Mouse (Mus musculus) heart, postnatal 0 days (tissue): ENCODE data around the gene Zswim7. TPM values are rescaled to one million over a fixed set of nuclear protein-coding genes. Genes with fewer than 3 reads are reported as not detected.
"Not testable (repeated sequence)": the region's sequence is repeated elsewhere in the genome, so short reads cannot be mapped to it uniquely, and the experiment has no call there.

Experiments
- ATAC-seq: fragments of 200-750 bp; cut with Nextera tagmentation; 2 replicates; pipeline ENCODE4 v1.8.0; 2017; ENCODE audit warnings: low read depth, moderate number of reproducible peaks, moderate library complexity; ENCODE audit not compliant: insufficient read depth
- DNase-seq: peaks from one replicate; pipeline ENCODE4 v3.0.0-alpha.2; 2016; ENCODE audit warnings: low spot score
- H3K27ac ChIP-seq: fragments of 300-500 bp; sonication (generic); 2 replicates; pipeline ENCODE4 v1.5.1; 2014; ENCODE audit warnings: low read depth, mild to moderate bottlenecking
- H3K27me3 ChIP-seq: fragments of 300-500 bp; sonication (generic); 2 replicates; pipeline ENCODE4 v1.6.1; 2014; ENCODE audit warnings: low read length, mixed read lengths; ENCODE audit not compliant: control insufficient read depth, insufficient read depth
- H3K36me3 ChIP-seq: fragments of 300-500 bp; sonication (generic); replicated peaks from 2 replicates; pipeline ENCODE4 v1.6.1; 2014; ENCODE audit warnings: low read length, mixed read lengths; ENCODE audit not compliant: control insufficient read depth, insufficient read depth
- H3K4me1 ChIP-seq: fragments of 300-500 bp; sonication (generic); 2 replicates; pipeline ENCODE4 v1.6.1; 2014; ENCODE audit warnings: antibody characterized with exemption; ENCODE audit not compliant: control insufficient read depth, insufficient read depth
- H3K4me2 ChIP-seq: fragments of 300-500 bp; sonication (generic); 2 replicates; pipeline ENCODE4 v1.6.1; 2014; ENCODE audit warnings: low read depth, mild to moderate bottlenecking, low read length, moderate library complexity
- H3K4me3 ChIP-seq: fragments of 300-500 bp; sonication (generic); 2 replicates; pipeline ENCODE4 v1.5.1; 2014; ENCODE audit warnings: low read depth, low read length
- H3K9ac ChIP-seq: fragments of 300-500 bp; sonication (generic); replicated peaks from 2 replicates; pipeline ENCODE4 v1.6.1; 2014; ENCODE audit warnings: low read depth, low read length, mixed read lengths
- H3K9me3 ChIP-seq: fragments of 300-500 bp; sonication (generic); replicated peaks from 2 replicates; pipeline ENCODE4 v1.6.1; 2016; ENCODE audit warnings: low read length; ENCODE audit not compliant: control insufficient read depth
- CTCF ChIP-seq: IDR thresholded peaks from 2 replicates; pipeline ENCODE4 v1.5.1; 2016; ENCODE audit warnings: antibody characterized with exemption, control low read depth, low read depth
- EP300 ChIP-seq: IDR thresholded peaks from 2 replicates; pipeline ENCODE4 v1.6.1; 2016; ENCODE audit warnings: antibody characterized with exemption, low read depth
- WGBS: fragments of 180-500 bp; shearing (Covaris S2); extraction: QIAGEN DNeasy Blood & Tissue Kit; methylation state at CpG from one replicate; pipeline ENCODE4 v1.1.7; 2014; 5-methylcytosine and 5-hydroxymethylcytosine counted together
- polyA plus RNA-seq: library from polyadenylated mRNA; unstranded; fragments of >200 nt; fragmentation: Nextera tagmentation; extraction: Ambion mirVana; gene quantifications from 2 replicates; pipeline ENCODE4 v1.2.1, GENCODE M21; 2015
- total RNA-seq: library from RNA; depleted of rRNA; stranded (reverse); fragments of >200 nt; gene quantifications from 2 replicates; pipeline ENCODE4 v1.2.3, GENCODE M21; 2014; ENCODE audit warnings: low replicate concordance

Gene Zswim7
- total and polyA plus RNA-seq, 2 experiments from 2014 or later = 39.0 to 43.3 TPM

- no peak overlapping the region for H3K4me3 ChIP-seq
- H3K9me3 ChIP-seq = no peaks in the 10 kb centered on the region
- DNase-seq = no peak
- H3K9ac ChIP-seq = no peak overlapping the region
- no peak overlapping the region for H3K4me2 ChIP-seq
- H3K4me1 ChIP-seq = no peaks in the 10 kb centered on the region
- no peak for ATAC-seq
- H3K27me3 ChIP-seq = no peaks in the 10 kb centered on the region
- WGBS = 93% methylated on average over 2 of the region's 2 CpGs
- H3K27ac ChIP-seq = no peak overlapping the region
- TF ChIP-seq EP300 = no peak
- TF ChIP-seq CTCF = no peak
- H3K36me3 ChIP-seq = peaks cover 44% of the 10 kb centered on the region
These were observed 28.1 kb upstream of the Zswim7 start for GRCm38 (mm10) chr11:62309296-62309695.

GRCm38 (mm10) chr11:62305866-62306265 lies 24.7 kb upstream of the Zswim7 start:
- DNase-seq = no peak
- Histone ChIP-seq H3K4me2 (no peak overlapping the region), H3K4me1 (no peaks in the 10 kb centered on the region), H3K27ac (no peak overlapping the region), H3K9me3 (no peaks in the 10 kb centered on the region), H3K9ac (no peak overlapping the region), H3K4me3 (no peak overlapping the region), H3K27me3 (no peaks in the 10 kb centered on the region), H3K36me3 (peaks cover 22% of the 10 kb centered on the region)
- no peak for ATAC-seq
- WGBS = 81% methylated on average over 2 of the region's 2 CpGs
- TF ChIP-seq EP300 (no peak), CTCF (no peak)

GRCm38 (mm10) chr11:62298883-62299282 lies 17.7 kb upstream of the Zswim7 start:
- peaks cover 43% of the 10 kb centered on the region for H3K36me3 ChIP-seq

GRCm38 (mm10) chr11:62294121-62294520 lies 12.9 kb upstream of the Zswim7 start:
- H3K9ac ChIP-seq = no peak overlapping the region
- H3K4me3 ChIP-seq = no peak overlapping the region
- no peak overlapping the region for H3K27ac ChIP-seq
- no peak overlapping the region for H3K4me2 ChIP-seq
- H3K9me3 ChIP-seq = no peaks in the 10 kb centered on the region
- H3K36me3 ChIP-seq = peaks cover 65% of the 10 kb centered on the region
- no peak for ATAC-seq
- WGBS = 88% methylated on average over 2 of the region's 2 CpGs
- TF ChIP-seq EP300 (no peak), CTCF (no peak)
- DNase-seq = no peak
- no peaks in the 10 kb centered on the region for H3K4me1 ChIP-seq
- no peaks in the 10 kb centered on the region for H3K27me3 ChIP-seq

More at GRCm38 (mm10) chr11:62298883-62299282, 17.7 kb upstream of the Zswim7 start:
- ATAC-seq (no peak), DNase-seq (no peak)
- H3K4me3 ChIP-seq = no peak overlapping the region
- no peak overlapping the region for H3K9ac ChIP-seq
- no peaks in the 10 kb centered on the region for H3K27me3 ChIP-seq
- no peak overlapping the region for H3K4me2 ChIP-seq
- no peak overlapping the region for H3K27ac ChIP-seq
- no peaks in the 10 kb centered on the region for H3K9me3 ChIP-seq
- H3K4me1 ChIP-seq = no peaks in the 10 kb centered on the region
- 90% methylated on average over 6 of the region's 6 CpGs for WGBS
- TF ChIP-seq CTCF (no peak), EP300 (no peak)

- no peak overlapping the region for H3K27ac ChIP-seq
- no peak overlapping the region for H3K4me3 ChIP-seq
- ATAC-seq (no peak), DNase-seq (no peak)
- 97% methylated on average over 1 of the region's 1 CpGs for WGBS
- H3K9ac ChIP-seq = no peak overlapping the region
- no peak for TF ChIP-seq EP300
- no peak for TF ChIP-seq CTCF
- H3K9me3 ChIP-seq = no peaks in the 10 kb centered on the region
- no peaks in the 10 kb centered on the region for H3K27me3 ChIP-seq
- H3K36me3 ChIP-seq = peaks cover 66% of the 10 kb centered on the region
- H3K4me2 ChIP-seq = no peak overlapping the region
- no peaks in the 10 kb centered on the region for H3K4me1 ChIP-seq
These were observed 6.5 kb upstream of the Zswim7 start for GRCm38 (mm10) chr11:62287700-62288099.

DNA sequence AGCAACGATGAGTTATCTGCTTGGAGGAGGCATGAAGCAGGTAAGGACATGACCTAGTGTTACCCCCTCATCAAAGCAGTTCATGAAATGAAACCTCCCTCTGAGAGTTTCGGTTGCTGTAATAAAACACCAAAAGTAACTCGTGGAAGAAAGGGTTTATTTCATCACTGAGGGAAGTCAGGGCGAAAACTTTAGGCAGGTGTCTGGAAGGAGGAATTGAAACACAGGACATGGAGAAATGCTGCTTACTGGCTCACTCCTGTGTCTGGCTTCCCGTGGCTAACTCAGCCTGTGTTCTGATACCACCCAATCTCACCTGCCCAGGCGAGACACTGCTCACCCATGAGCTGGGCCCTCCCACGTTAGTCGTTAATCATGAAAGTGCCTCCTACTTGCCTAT lies 3.8 kb upstream of the Zswim7 start:
- WGBS = 92% methylated on average over 8 of the region's 8 CpGs

DNA sequence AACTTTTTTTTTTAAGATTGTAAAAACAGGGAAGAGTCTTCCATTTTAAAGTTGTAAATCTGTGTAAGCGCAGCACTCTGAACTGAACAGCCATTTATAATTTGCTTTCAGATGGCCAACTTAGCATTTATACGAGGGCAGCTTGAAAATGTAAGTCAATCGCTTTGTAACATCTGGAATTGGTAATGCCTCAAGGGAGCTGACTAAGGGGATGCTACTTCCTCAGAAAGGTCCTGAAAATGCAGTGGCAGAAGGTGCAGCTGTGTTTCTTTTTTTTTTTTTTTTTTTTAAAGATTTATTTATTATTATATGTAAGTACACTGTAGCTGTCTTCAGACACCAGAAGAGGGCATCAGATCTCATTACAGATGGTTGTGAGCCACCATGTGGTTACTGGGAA lies 2.8 kb upstream of the Zswim7 start:
- DNase-seq, H3K4me2 ChIP-seq, ATAC-seq, H3K4me3 ChIP-seq, H3K4me1 ChIP-seq, H3K27me3 ChIP-seq, H3K9me3 ChIP-seq, H3K27ac ChIP-seq, H3K9ac ChIP-seq: not testable (repeated sequence)
- H3K36me3 ChIP-seq = peaks cover 46% of the 10 kb centered on the region
- WGBS = 94% methylated on average over 3 of the region's 3 CpGs

More for the DNA sequence above, 3.8 kb upstream of the Zswim7 start:
- H3K36me3 ChIP-seq = peaks cover 55% of the 10 kb centered on the region
- H3K4me2 ChIP-seq = no peak overlapping the region
- no peak overlapping the region for H3K27ac ChIP-seq
- H3K9me3 ChIP-seq = no peaks in the 10 kb centered on the region
- TF ChIP-seq EP300 (no peak), CTCF (no peak)
- DNase-seq (no peak), ATAC-seq (no peak)
- no peaks in the 10 kb centered on the region for H3K27me3 ChIP-seq
- H3K4me1 ChIP-seq = 0 out of 2 replicates have a peak, but pooled peaks cover 5% of the 10 kb centered on the region
- H3K9ac ChIP-seq = no peak overlapping the region
- no peak overlapping the region for H3K4me3 ChIP-seq
